Mouse (Mus musculus) T-helper 2 cell (primary cell): Measurements from ENCODE around the gene Dcdc2a.

Experiments used
- in situ Hi-C: fragments of 300-600 bp; cut with MboI, MseI; formaldehyde crosslinking; loops from one replicate; pipeline ENCODE4 v1.15.1; 2025; ENCODE audit warnings: high pct_unique_total_duplicates

Gene Dcdc2a

DNA sequence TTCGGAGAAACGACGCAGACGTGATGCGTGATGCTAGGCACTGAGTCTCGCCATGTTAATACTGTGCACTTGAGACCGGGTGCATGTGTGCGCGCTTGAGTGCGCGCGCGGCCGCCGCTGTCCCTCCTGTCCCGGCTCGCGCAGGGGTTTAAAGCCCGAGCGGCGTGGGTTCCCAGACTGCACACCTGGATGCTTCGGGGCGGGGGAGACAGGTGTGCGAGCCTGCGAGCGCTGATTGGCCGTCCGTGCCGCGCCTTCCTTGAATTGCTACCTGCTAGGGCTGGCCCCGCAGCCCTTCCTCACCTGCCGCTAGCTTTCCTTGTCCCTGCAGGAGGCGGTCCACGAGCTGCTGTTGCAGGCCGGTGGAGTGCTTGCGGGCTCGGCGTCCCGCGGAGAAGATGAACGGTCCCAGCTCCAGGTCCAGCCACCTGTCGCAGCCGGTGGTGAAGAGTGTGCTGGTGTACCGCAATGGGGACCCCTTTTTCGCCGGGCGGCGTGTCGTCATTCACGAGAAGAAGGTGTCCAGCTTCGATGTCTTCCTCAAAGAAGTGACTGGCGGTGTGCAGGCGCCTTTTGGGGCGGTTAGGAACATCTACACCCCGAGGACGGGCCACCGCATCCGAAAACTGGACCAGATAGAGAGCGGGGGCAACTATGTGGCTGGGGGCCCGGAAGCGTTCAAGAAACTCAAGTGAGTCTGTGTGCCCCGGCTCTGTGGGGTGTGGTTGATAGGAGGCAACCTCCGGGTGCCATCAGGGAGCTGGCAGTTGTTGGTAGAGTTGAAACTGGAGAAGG lies at the start of gene Dcdc2a:
Gene Dcdc2a (plus strand): TSS at position 132 of the 795 bp plus-strand sequence.
- in situ Hi-C loops = no loop called here

DNA sequence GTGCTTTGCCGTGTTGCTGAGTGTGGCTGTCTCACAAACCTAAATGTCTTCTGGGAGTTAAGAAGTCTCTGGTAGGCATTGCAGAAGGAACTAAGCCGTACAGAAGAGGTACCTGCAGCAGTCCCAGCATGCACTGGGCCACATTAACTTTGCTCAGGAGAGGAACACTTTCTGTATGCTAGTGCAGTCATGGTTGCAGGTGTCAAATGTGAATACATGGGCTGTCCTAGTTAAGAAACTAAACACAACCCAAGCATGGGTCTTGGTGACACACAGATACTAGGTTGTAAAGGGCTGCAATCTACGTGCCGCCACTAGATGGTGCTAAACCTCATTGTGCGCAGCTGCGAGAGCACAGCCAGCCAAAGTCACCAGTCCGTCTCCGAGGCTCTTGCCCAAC lies 48.7 kb upstream of the Dcdc2a start:
- in situ Hi-C loops = no loop called here

GRCm38 (mm10) chr13:25018316-25018715 lies 37.5 kb upstream of the Dcdc2a start:
- in situ Hi-C loops = no loop called here

- in situ Hi-C loops = loop anchor here (5.0 kb wide), 1 partner anchor 97 kb away; no protein-coding TSS in a partner anchor
Measured at GRCm38 (mm10) chr13:25019793-25020539, 35.8 kb upstream of the Dcdc2a start, which contains the start of gene Mrs2. Mrs2 (minus strand) TSS chr13:25020379.

- in situ Hi-C loops = loop anchor here (5.0 kb wide), 1 partner anchor 97 kb away; no protein-coding TSS in a partner anchor
Measured at GRCm38 (mm10) chr13:25020540-25020892, 35.3 kb upstream of the Dcdc2a start.

DNA sequence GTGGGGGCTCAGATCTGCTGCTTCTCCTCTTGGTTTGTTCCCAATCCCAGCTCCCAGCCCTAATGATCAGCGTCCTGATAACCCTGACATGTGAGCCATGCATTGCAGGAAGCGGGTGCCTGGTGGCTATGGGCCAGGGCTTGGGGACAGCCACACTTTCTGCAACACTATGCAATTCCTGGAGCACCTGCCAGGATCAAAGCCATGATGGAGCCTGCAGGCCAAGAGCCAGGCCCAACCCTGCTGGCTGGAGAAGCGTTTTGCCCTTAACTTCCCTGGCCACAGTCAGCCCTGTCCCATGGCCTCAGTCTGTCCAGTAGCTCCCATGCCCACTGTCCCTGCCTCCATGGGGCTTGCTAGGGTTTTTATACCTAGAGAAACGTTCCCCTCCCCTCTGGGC lies 33.4 kb upstream of the Dcdc2a start:
- in situ Hi-C loops = loop anchor here (5.0 kb wide), 1 partner anchor 95 kb away; no protein-coding TSS in a partner anchor

GRCm38 (mm10) chr13:25023129-25023528 lies 32.7 kb upstream of the Dcdc2a start:
- in situ Hi-C loops = loop anchor here (5.0 kb wide), 1 partner anchor 94 kb away; no protein-coding TSS in a partner anchor

DNA sequence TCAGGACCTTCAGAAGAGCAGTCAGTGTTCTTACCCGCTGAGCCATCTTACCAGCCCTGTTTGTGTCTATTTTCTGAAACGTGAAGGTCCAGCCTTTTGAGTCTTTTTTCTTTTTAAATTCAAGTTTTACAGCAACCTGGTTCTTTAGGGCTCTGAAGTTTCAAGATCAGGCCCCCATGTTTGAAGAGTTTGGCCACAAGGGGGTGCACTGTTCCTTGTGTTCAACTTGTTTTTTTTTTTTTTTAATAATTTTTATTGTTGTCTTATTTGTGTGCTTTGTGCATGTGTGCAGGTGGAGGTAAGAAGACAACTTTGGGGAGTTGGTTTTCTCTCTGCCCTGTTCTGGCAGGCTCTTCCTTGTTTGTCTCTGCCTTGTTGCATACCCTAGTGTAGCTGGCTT lies 31.1 kb upstream of the Dcdc2a start:
- in situ Hi-C loops = loop anchor here (5.0 kb wide), 1 partner anchor 93 kb away; no protein-coding TSS in a partner anchor

- in situ Hi-C loops = no loop called here
Measured at GRCm38 (mm10) chr13:25026409-25027113, 29.2 kb upstream of the Dcdc2a start.

- in situ Hi-C loops = no loop called here
Measured at GRCm38 (mm10) chr13:25027114-25027425, 28.7 kb upstream of the Dcdc2a start.

- in situ Hi-C loops = no loop called here
Measured at GRCm38 (mm10) chr13:25039488-25039887, 16.3 kb upstream of the Dcdc2a start.

DNA sequence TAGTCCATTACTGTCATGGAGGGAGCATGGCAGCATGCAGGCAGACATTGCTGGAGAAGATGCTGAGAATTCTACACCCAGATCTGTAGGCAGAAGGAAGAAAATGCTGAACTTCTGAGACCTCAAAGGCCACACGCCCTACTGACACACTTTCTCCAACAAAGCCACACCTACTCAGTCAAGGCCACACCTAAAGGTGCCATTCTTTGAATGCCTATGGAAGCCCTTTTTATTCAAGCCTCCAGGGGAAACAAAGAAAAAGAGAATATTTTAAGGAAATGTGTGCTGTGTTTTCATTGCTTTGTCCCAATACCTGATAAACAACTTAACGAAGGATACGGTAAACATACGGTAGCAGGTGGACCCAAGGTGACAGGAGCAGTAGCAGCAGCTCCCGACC lies 3.1 kb upstream of the Dcdc2a start:
- in situ Hi-C loops = no loop called here

DNA sequence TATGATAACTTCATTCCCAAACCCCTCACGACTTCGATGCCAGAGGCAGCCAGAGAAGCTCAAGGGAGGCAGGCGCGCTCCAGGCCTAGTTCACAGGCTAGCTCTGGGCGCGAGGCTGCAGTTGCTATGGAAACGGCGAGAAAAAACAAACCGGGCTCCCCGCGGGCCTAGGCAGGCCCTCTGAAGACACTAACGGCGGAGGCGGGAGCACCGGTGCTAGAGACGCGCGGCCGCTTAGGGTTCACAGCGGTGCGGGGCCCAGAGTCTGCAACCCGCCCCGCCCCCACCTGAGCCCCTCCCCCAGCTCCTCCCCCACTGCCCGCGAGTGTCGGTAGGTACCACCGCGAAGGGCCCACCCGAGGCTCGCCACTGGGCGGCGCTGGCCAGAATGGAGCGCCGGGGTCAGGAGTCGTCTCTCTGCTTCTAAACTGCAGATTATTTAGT lies 671 bp upstream of the Dcdc2a start:
- in situ Hi-C loops = no loop called here

DNA sequence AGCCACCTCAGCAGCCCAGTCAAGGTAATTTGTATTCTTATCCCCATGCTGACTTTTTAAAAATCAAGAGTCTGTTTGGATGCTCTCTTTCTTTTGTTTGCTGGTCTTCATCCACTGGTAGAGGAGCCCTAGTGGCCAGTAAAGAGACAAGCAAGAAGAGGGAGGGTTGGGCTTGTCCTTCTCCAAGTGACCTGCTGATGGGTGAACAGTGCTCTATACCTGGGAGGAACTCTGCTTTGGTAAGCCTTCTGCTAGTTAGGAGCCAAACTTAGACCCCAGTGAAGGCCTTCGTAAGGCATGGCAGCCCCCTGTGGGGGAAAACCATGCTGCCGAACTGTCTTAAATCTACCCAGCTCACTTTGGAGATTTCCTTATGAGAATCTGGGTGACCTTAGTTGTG lies 10.9 kb downstream of the Dcdc2a start:
- in situ Hi-C loops = no loop called here

- in situ Hi-C loops = no loop called here
Measured at GRCm38 (mm10) chr13:25067183-25067582, 11.4 kb downstream of the Dcdc2a start.

GRCm38 (mm10) chr13:25069765-25070164 lies 14.0 kb downstream of the Dcdc2a start:
- in situ Hi-C loops = no loop called here

- in situ Hi-C loops = no loop called here
Measured at GRCm38 (mm10) chr13:25070791-25071190, 15.0 kb downstream of the Dcdc2a start.

DNA sequence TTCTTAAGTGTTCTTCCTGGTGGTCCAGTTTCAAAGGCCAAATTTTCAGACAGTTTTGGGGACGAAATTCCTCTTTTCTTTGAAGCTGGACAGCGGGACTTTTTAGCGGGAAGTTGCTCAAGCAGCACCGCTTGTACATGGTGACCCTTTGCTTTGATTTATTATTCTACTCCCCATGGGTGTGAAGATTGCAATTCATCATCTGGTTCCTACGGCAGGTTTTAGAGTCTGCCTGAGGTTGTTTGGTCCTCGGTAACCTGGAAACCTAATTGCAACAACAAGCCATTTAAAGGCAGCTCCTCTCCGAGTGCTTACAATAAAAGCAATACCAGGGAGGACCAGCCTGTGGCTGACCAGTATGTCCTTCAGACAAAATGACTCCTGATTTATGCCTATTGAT lies 21.5 kb downstream of the Dcdc2a start:
- in situ Hi-C loops = no loop called here

DNA sequence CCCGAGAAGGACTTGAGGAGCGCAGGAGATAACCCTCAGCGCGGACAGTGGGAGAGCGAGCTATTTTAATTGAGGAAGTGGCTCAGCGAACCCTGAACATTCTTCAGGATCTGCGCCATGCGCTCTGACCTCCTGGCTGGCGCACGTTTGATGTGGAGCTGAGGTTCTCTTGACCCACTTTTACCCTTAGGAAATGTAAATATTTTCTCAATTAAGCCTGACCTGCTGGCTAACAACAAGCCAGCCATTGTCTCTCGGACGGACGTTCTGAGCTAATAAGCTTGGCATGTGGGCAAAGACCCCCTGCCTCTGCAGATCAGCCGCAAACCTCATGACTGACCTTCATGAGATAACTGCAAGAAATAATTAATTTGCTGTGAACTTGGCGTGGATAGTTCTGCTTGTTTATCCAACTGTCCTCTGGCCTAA lies 27.4 kb downstream of the Dcdc2a start:
- in situ Hi-C loops = no loop called here

- in situ Hi-C loops = no loop called here
Measured at GRCm38 (mm10) chr13:25085147-25085546, 29.3 kb downstream of the Dcdc2a start.

GRCm38 (mm10) chr13:25091347-25091746 lies 35.5 kb downstream of the Dcdc2a start:
- in situ Hi-C loops = no loop called here

DNA sequence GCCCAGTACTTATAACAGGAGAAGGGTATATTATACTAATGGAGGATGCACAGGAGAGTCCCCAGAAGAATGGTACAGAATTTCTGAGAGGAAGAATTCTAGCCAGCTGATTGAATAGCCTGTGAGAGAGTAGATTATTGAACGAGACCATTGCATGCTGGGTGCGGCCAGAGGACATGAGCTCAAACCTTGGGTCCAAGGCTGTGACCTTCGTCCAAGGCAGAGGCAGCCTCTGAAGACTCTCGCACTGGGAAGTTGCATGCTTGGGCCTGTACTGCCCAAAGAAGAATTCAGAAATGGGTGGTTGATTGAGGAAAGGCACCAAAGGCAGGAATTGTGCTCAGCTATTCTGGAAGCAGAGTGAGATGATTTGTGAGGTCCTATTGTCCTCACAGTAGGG lies 38.0 kb downstream of the Dcdc2a start:
- in situ Hi-C loops = no loop called here
